Mouse (Mus musculus) activated CD4-positive, CD25-positive, alpha-beta regulatory T cell, adult 4 months (primary cell): Measurements from ENCODE around the gene Cnnm4. TPM values are rescaled to one million over a fixed set of nuclear protein-coding genes. Genes with fewer than 3 reads are reported as not detected.

Experiments
- ATAC-seq: one replicate; pipeline ENCODE4 v1.8.0; 2017
- polyA plus RNA-seq, 2 experiments: library from polyadenylated mRNA; unstranded; fragments of 100-300 nt; shearing (Covaris generic); gene quantifications; one replicate each; pipeline ENCODE4 v1.2.1; 2017

Cnnm4 gene
- 10 to 100 TPM in 1 of 2 experiments, 1 to 10 TPM in 1; 9.0 to 10.4 TPM for polyA plus RNA-seq

GRCm38 (mm10) chr1:36471181-36472105 lies at the start of gene Cnnm4:
Cnnm4 (plus strand) TSS chr1:36471620.
- peak; percentile 86 for ATAC-seq

GRCm38 (mm10) chr1:36429511-36429910 lies 41.9 kb upstream of the Cnnm4 start:
- ATAC-seq = no peak

GRCm38 (mm10) chr1:36432999-36433398 lies 38.4 kb upstream of the Cnnm4 start:
- no peak for ATAC-seq

- ATAC-seq = no peak
Observed at GRCm38 (mm10) chr1:36433616-36434015, 37.8 kb upstream of the Cnnm4 start.

- no peak for ATAC-seq
Observed at GRCm38 (mm10) chr1:36435071-36435470, 36.3 kb upstream of the Cnnm4 start.

- ATAC-seq = no peak
Observed at GRCm38 (mm10) chr1:36436515-36436914, 34.9 kb upstream of the Cnnm4 start.

- no peak for ATAC-seq
Observed at GRCm38 (mm10) chr1:36437223-36437622, 34.2 kb upstream of the Cnnm4 start.

- no peak for ATAC-seq
Observed at GRCm38 (mm10) chr1:36441101-36441500, 30.3 kb upstream of the Cnnm4 start.

- ATAC-seq = peak; percentile 100
Observed at GRCm38 (mm10) chr1:36444471-36445464, 26.7 kb upstream of the Cnnm4 start, which contains the start of gene Lman2l. Lman2l (minus strand) TSS chr1:36445271.

GRCm38 (mm10) chr1:36445508-36445907 lies 25.9 kb upstream of the Cnnm4 start:
- no peak for ATAC-seq

GRCm38 (mm10) chr1:36446106-36446824 lies 25.2 kb upstream of the Cnnm4 start:
- no peak for ATAC-seq

- no peak for ATAC-seq
Observed at GRCm38 (mm10) chr1:36446841-36447240, 24.6 kb upstream of the Cnnm4 start.

GRCm38 (mm10) chr1:36454055-36454815 lies 17.2 kb upstream of the Cnnm4 start:
- ATAC-seq = no peak

GRCm38 (mm10) chr1:36457388-36458014 lies 13.9 kb upstream of the Cnnm4 start:
- ATAC-seq = no peak

- no peak for ATAC-seq
Observed at GRCm38 (mm10) chr1:36458169-36458568, 13.3 kb upstream of the Cnnm4 start.

GRCm38 (mm10) chr1:36461829-36462228 lies 9.6 kb upstream of the Cnnm4 start:
- ATAC-seq = peak; percentile 49

GRCm38 (mm10) chr1:36465641-36466160 lies 5.7 kb upstream of the Cnnm4 start:
- no peak for ATAC-seq

- no peak for ATAC-seq
Observed at GRCm38 (mm10) chr1:36467446-36467845, 4.0 kb upstream of the Cnnm4 start.

- ATAC-seq = no peak
Observed at GRCm38 (mm10) chr1:36469811-36470444, 1.5 kb upstream of the Cnnm4 start.

- ATAC-seq = peak; percentile 16
Observed at GRCm38 (mm10) chr1:36472106-36472440, 653 bp downstream of the Cnnm4 start.
